In genomic region chr5:4355609-4356224, GRCm38 (mm10) we compare ENCODE assay signal across 24 mouse cellular contexts.
DNase-seq lines count a peak whose midpoint lies in the region; ATAC-seq and TF ChIP-seq lines count a peak whose summit lies in the region.
"Had no signal": no experiment of that assay in that cellular context is flagged by ENCODE, and none has a peak within 500 bp of the region (broad histone marks: within the 10 kb centered on the region; RNA-seq: fewer than 3 reads in every experiment).

No protein-coding gene starts in this region.

- no peak for TF ChIP-seq CTCF in midbrain, postnatal 0 days (IDR thresholded peaks at IDR 0.05)

- H3K36me3 ChIP-seq in forebrain, embryonic 10.5 days (replicated peaks): no peaks in the 10 kb centered on the region
- no peaks in the 10 kb centered on the region for H3K36me3 ChIP-seq in forebrain, embryonic 11.5 days (ENCODE audit: control insufficient read depth, insufficient read depth, low read length)
- no peaks in the 10 kb centered on the region for H3K36me3 ChIP-seq in midbrain, embryonic 12.5 days
- no peaks in the 10 kb centered on the region for H3K36me3 ChIP-seq in midbrain, postnatal 0 days (ENCODE audit: insufficient read depth, low read length)
- H3K36me3 ChIP-seq in limb, embryonic 12.5 days: no peaks in the 10 kb centered on the region
- H3K36me3 ChIP-seq: G1E; hindbrain, embryonic 12.5 days; stomach, embryonic 15.5 days had no signal

- no peak overlapping the region for H3K9ac ChIP-seq in forebrain, embryonic 11.5 days (ENCODE audit: low read length)
- H3K9ac ChIP-seq in midbrain, embryonic 12.5 days (replicated peaks): no peak overlapping the region
- no peak overlapping the region for H3K9ac ChIP-seq in midbrain, postnatal 0 days (replicated peaks; ENCODE audit: low read length, poor library complexity, severe bottlenecking)
- no peak overlapping the region for H3K9ac ChIP-seq in limb, embryonic 12.5 days (replicated peaks)
- H3K9ac ChIP-seq: forebrain, embryonic 13.5 days; hindbrain, embryonic 12.5 days; liver, postnatal 0 days; stomach, embryonic 15.5 days had no signal

- peaks cover 15% of the 10 kb centered on the region for H3K4me1 ChIP-seq in forebrain, embryonic 10.5 days
- H3K4me1 ChIP-seq in forebrain, embryonic 11.5 days (replicated peaks; ENCODE audit: control insufficient read depth, insufficient read depth, low read length): no peaks in the 10 kb centered on the region
- H3K4me1 ChIP-seq in midbrain, embryonic 12.5 days: peaks cover 14% of the 10 kb centered on the region
- H3K4me1 ChIP-seq in midbrain, postnatal 0 days (ENCODE audit: insufficient read depth, low read length): no peaks in the 10 kb centered on the region
- H3K4me1 ChIP-seq in limb, embryonic 12.5 days (replicated peaks): peaks cover 24% of the 10 kb centered on the region
- H3K4me1 ChIP-seq: forebrain, embryonic 13.5 days; megakaryocyte, embryonic 14.5 days; stomach, embryonic 15.5 days had no signal

- no peak overlapping the region for H3K4me2 ChIP-seq in forebrain, embryonic 11.5 days (ENCODE audit: low read depth, low read length, severe bottlenecking)
- no peak overlapping the region for H3K4me2 ChIP-seq in midbrain, embryonic 12.5 days (replicated peaks)
- no peak overlapping the region for H3K4me2 ChIP-seq in midbrain, postnatal 0 days (ENCODE audit: low read depth, low read length, poor library complexity, severe bottlenecking)
- no peak overlapping the region for H3K4me2 ChIP-seq in limb, embryonic 12.5 days
- H3K4me2 ChIP-seq: forebrain, embryonic 13.5 days; hindbrain, embryonic 12.5 days; stomach, embryonic 15.5 days had no signal

- no peak overlapping the region for H3K4me3 ChIP-seq in forebrain, embryonic 10.5 days
- no peak overlapping the region for H3K4me3 ChIP-seq in forebrain, embryonic 11.5 days (ENCODE audit: low read depth, low read length)
- no peak overlapping the region for H3K4me3 ChIP-seq in midbrain, embryonic 12.5 days
- H3K4me3 ChIP-seq in midbrain, postnatal 0 days (ENCODE audit: low read depth, low read length): no peak overlapping the region
- H3K4me3 ChIP-seq in limb, embryonic 12.5 days (replicated peaks): no peak overlapping the region
- H3K4me3 ChIP-seq: forebrain, embryonic 13.5 days; hindbrain, embryonic 12.5 days; megakaryocyte, embryonic 14.5 days; myocyte; stomach, embryonic 15.5 days had no signal

- 0 out of 2 replicates have a peak overlapping the region, but pooled peaks have one; percentile 35 for H3K27ac ChIP-seq in forebrain, embryonic 10.5 days
- no peak overlapping the region for H3K27ac ChIP-seq in forebrain, embryonic 11.5 days (ENCODE audit: low read depth, low read length)
- H3K27ac ChIP-seq in midbrain, embryonic 12.5 days (replicated peaks): peak overlapping the region; percentile 42
- H3K27ac ChIP-seq in midbrain, postnatal 0 days (ENCODE audit: low read depth, low read length): no peak overlapping the region
- H3K27ac ChIP-seq in limb, embryonic 12.5 days: 0 out of 2 replicates have a peak overlapping the region, but pooled peaks have one; percentile 46
- H3K27ac ChIP-seq: forebrain, embryonic 13.5 days; hindbrain, embryonic 12.5 days; kidney, postnatal 0 days; stomach, embryonic 15.5 days had no signal

- no peak for DNase-seq in forebrain, embryonic 10.5 days (ENCODE audit: extremely low spot score, low spot score)
- no peak for DNase-seq in forebrain, embryonic 11.5 days (ENCODE audit: low spot score)
- DNase-seq in midbrain, postnatal 0 days (ENCODE audit: low spot score): no peak
- DNase-seq in kidney, adult 11 months: no peak
- no peak for DNase-seq in ovary, postnatal 36 days (ENCODE audit: low spot score)
- no peak for DNase-seq in lung, postnatal 10 days
- DNase-seq: adrenal gland, postnatal 36 days; cerebellum, adult 2 months; cerebellum, postnatal 36 days; gastrocnemius, postnatal 14 days; liver, postnatal 0 days; lung, postnatal 14 days; right cerebral cortex, postnatal 25 days; thymus, adult 18-20 months had no signal

- ATAC-seq in forebrain, embryonic 11.5 days (replicated peaks; ENCODE audit: low FRiP score): no peak; the same call in 1 of the 2 replicates
- peak; percentile 78 for ATAC-seq in midbrain, embryonic 12.5 days (ENCODE audit: low FRiP score, low read depth)
- ATAC-seq in midbrain, postnatal 0 days (ENCODE audit: low FRiP score): no peak
- peak; percentile 47; the same call in 1 of the 2 replicates for ATAC-seq in limb, embryonic 12.5 days (ENCODE audit: insufficient number of reproducible peaks, insufficient read depth, low FRiP score, low TSS enrichment, low read depth)
- ATAC-seq: forebrain, embryonic 13.5 days; intestine, embryonic 16.5 days; liver, postnatal 0 days had no signal

- no peaks in the 10 kb centered on the region for H3K27me3 ChIP-seq in forebrain, embryonic 10.5 days (ENCODE audit: poor library complexity, severe bottlenecking)
- H3K27me3 ChIP-seq in forebrain, embryonic 11.5 days (ENCODE audit: control insufficient read depth, insufficient read depth, low read length): no peaks in the 10 kb centered on the region
- no peaks in the 10 kb centered on the region for H3K27me3 ChIP-seq in midbrain, embryonic 12.5 days
- no peaks in the 10 kb centered on the region for H3K27me3 ChIP-seq in midbrain, postnatal 0 days (ENCODE audit: insufficient read depth, low read length)
- H3K27me3 ChIP-seq in limb, embryonic 12.5 days: no peaks in the 10 kb centered on the region
- H3K27me3 ChIP-seq: forebrain, embryonic 13.5 days; hindbrain, embryonic 12.5 days; megakaryocyte, embryonic 14.5 days; stomach, embryonic 15.5 days had no signal

- 46% methylated on average over 7 of the region's 7 CpGs for WGBS in forebrain, embryonic 10.5 days
- WGBS in forebrain, embryonic 11.5 days: 38% methylated on average over 7 of the region's 7 CpGs
- 34% methylated on average over 7 of the region's 7 CpGs for WGBS in midbrain, embryonic 12.5 days
- WGBS in midbrain, postnatal 0 days: 34% methylated on average over 7 of the region's 7 CpGs
- WGBS in limb, embryonic 12.5 days: 33% methylated on average over 7 of the region's 7 CpGs

- no peaks in the 10 kb centered on the region for H3K9me3 ChIP-seq in forebrain, embryonic 10.5 days
- H3K9me3 ChIP-seq in forebrain, embryonic 11.5 days (ENCODE audit: control insufficient read depth, low read length): no peaks in the 10 kb centered on the region
- no peaks in the 10 kb centered on the region for H3K9me3 ChIP-seq in midbrain, embryonic 12.5 days
- no peaks in the 10 kb centered on the region for H3K9me3 ChIP-seq in midbrain, postnatal 0 days (ENCODE audit: low read length)
- no peaks in the 10 kb centered on the region for H3K9me3 ChIP-seq in limb, embryonic 12.5 days
- H3K9me3 ChIP-seq: forebrain, embryonic 13.5 days; G1E; hindbrain, embryonic 12.5 days; stomach, embryonic 15.5 days had no signal

Comparison
In these comparisons a context has a peak if more than half of its experiments do, and no peak if none do; other contexts are left out.
1. H3K27ac ChIP-seq: peak in forebrain, embryonic 10.5 days (single experiment), midbrain, embryonic 12.5 days (single experiment) and limb, embryonic 12.5 days (single experiment); none in forebrain, embryonic 11.5 days (single experiment) and midbrain, postnatal 0 days (single experiment).
2. ATAC-seq: peak in midbrain, embryonic 12.5 days (single experiment) and limb, embryonic 12.5 days (single experiment); none in forebrain, embryonic 11.5 days (single experiment) and midbrain, postnatal 0 days (single experiment).